Mouse (Mus musculus) urinary bladder, postnatal 0 days (tissue): ENCODE results near the gene Tjap1. TPM values are rescaled to one million over a fixed set of nuclear protein-coding genes. Genes with fewer than 3 reads are reported as not detected.

Source experiments
- microRNA counts: library from miRNA; unstranded; fragments of <30 nt; microRNA quantifications from one replicate; lab custom pipeline; 2016
- microRNA-seq: library from miRNA; unstranded; fragments of <30 nt; microRNA quantifications from one replicate; pipeline ENCODE4, GENCODE M21; 2016
- polyA plus RNA-seq: library from polyadenylated mRNA; unstranded; fragments of >200 nt; fragmentation: Nextera tagmentation; extraction: Ambion mirVana; gene quantifications from 2 replicates; pipeline ENCODE4 v1.2.1, GENCODE M21; 2015

The Tjap1 gene
- polyA plus RNA-seq: 27.2 and 28.3 TPM in 2 replicates

GRCm38 (mm10) chr17:46282483-46283123 lies at the start of gene Tjap1:
Gene Tjap1 (minus strand): TSS chr17:46283026.

DNA sequence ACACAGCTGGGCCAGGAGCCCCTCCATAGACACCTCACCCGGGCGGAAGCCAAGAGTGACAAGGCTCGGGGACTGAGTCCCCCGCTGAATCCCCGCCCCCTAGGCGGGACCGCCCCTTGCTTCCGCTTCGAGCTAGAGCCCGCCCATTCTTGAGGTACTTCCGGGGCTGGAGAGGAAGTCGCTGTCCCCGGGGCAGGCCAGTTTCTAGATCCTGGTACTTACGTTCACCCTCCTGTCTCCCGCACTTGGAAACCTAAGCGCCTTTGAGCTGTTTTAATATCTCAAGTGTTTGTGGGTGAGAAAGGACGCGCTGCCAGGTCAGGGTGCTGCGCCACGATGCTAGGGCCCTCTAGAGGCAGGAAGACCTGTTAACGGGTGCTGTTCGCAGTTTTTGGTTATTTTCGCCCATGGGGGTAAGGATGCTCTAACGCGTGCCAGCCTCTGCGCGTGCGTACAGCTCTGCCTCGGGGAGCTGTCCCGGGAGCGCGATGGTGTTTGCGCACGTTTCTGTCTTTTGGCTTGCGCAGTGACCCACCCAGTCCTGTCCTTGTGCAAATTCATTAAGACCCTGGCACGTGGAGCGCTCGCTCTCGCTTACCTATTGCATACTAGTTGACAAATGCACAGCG lies 45.2 kb upstream of the Tjap1 start, which contains the start of gene Abcc10:
TSS of gene Abcc10 (minus strand) at position 447 of the 629 bp plus-strand sequence.

DNA sequence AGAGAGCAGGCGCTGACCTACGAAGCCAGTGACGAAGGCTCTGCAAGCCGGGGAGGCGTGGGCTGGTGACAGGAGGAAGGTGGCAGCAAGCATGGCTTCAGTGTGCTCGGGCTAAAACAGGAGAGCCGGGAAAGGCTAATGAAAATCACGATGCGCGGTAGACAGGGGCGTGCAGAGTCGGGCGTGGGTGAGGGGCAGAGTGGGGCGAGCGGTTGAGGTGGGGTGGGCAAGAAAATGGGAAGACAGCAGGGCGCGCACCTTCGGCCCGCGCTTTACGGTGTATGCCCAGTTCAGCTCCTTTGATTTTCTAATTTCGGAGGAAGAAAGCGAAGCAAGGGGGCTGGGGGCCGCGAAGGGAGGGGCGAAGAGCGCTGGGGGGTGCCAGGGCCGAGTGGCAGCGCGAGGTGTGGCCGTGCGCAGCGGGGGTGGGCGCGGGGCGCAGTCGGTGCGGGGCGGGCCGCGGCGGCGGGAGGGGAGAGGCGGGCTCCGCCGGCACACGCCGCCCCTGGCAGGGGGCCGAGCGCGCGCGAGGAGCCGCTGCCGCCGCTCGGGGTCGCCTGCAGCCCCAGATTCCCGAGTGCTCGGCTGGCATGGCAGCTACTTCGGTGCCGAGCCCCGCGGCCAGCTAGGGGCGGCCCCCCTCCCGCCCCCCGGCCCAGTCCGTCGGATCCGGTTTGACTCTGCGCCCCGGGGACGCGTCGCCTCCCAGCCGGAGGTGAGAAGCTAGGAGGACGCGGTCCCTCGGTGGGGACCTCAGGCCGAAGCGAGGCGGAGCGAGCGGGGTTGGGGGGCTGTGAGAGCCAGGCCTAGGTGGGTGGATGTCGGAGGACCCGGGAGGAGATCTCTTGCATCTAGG lies 14.8 kb upstream of the Tjap1 start, which contains the start of gene Dlk2:
TSS of gene Dlk2 (plus strand) at position 58 of the 856 bp plus-strand sequence.

DNA sequence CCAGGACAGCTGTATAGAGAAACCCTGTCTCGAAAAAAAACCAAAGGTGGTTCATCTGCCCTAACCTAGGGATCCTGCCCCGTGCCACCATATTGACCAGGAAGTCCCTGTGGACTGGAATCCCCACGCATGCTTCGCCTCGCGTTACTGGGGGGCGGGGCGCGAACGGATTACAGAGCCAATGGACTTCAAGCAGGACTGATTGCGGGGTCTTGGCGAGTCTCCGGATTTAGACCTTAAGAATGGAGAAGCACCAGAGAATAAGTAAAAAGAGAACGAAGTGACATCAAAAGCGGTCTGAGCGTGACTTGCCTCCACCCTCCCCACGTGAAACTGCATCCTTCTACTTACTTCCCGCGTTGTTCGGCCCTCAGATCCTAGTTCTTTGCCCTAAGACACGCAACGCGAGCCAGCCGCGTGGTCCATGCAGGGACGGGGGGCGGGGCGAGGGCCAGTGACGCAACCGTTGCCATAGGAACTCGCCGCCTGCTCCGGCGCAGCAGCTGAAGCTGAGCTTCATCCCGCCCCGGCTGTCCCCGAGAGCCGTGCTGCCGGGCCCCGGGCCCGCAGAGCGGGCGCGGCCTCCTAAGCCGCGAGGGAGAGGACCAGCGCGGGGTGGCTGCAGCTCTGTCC lies 29.3 kb downstream of the Tjap1 start, which contains the start of gene Lrrc73:
TSS of gene Lrrc73 (plus strand) at position 80 of the 633 bp plus-strand sequence.

DNA sequence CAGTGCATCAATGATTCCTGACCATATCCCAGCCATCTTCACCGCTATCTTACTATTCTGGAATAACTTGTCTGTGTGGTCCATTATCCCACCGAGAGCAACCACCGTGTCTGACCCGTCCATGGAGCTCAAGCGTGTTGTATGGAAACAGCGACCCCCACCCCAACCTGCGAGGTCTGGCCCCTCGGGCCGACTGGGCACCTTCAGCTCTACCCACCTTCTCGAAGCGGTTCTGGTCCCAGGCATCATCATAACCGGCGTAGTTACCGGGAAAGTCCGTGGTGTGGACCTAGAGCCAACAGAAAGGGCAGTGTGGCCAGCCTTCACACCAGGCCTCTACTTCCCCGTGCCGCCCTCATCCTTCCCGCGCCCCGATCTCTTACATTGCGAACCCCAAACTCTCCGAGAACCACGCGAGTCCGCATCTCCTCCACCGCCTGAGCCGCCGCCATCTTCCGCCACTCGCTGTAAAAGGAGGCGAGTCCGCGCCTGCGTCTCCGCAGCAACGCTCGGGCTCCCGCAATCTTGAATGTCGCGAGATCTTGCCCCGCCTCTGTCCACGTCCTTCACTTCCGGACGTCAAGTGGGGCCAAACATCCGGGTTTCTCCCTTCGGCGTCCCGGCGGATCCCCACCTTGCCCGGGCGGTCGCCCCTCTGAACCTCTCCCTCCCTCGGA lies 35.2 kb downstream of the Tjap1 start, which contains the start of the genes Polr1c and Yipf3:
TSS of gene Polr1c (minus strand) at position 543 of the 677 bp plus-strand sequence.
TSS of gene Yipf3 (plus strand) at position 569 of the 677 bp plus-strand sequence.

MicroRNA genes within 50 kb of the gene (microRNA counts, 519-probe panel; counts per million panel counts)
- microRNA mmu-miR-693-3p (lab: Ali Mortazavi, UCI): not detected
- microRNA mmu-miR-693-5p (lab: Ali Mortazavi, UCI): not detected

Small RNA genes within 50 kb of the gene (microRNA-seq; reads per million reads assigned to microRNA genes)
- gene Mir693: not detected

Other genes starting within 250 kb of the Tjap1 start
- 73.0 and 78.2 TPM in 2 replicates for gene Mrps18a, start 172.0 kb downstream of the Tjap1 start, polyA plus RNA-seq
- 4.6 and 4.9 TPM in 2 replicates for gene Rsph9, start 138.8 kb downstream of the Tjap1 start, polyA plus RNA-seq
- 18.7 and 20.4 TPM in 2 replicates for gene Mad2l1bp, start 129.5 kb downstream of the Tjap1 start, polyA plus RNA-seq
- 13.4 and 15.1 TPM in 2 replicates for gene Gtpbp2, start 122.0 kb downstream of the Tjap1 start, polyA plus RNA-seq
- gene Polh, start 80.4 kb downstream of the Tjap1 start, polyA plus RNA-seq: 7.7 and 11.9 TPM in 2 replicates
- 13.0 and 15.6 TPM in 2 replicates for gene Xpo5, start 80.2 kb downstream of the Tjap1 start, polyA plus RNA-seq
- 39.0 TPM in 2 replicates for gene Polr1c, start 35.0 kb downstream of the Tjap1 start, polyA plus RNA-seq
- gene Yipf3, start 34.9 kb downstream of the Tjap1 start, polyA plus RNA-seq: 109 and 124 TPM in 2 replicates
- 0.43 and 0.46 TPM in 2 replicates for gene Lrrc73, start 29.5 kb downstream of the Tjap1 start, polyA plus RNA-seq
- gene Dlk2, start 14.4 kb upstream of the Tjap1 start, polyA plus RNA-seq: 15.5 and 16.6 TPM in 2 replicates
- 3.4 and 4.0 TPM in 2 replicates for gene Abcc10, start 45.3 kb upstream of the Tjap1 start, polyA plus RNA-seq
- gene Zfp318, start 100.7 kb upstream of the Tjap1 start, polyA plus RNA-seq: 5.7 and 6.6 TPM in 2 replicates
- not detected in 2 replicates for gene Crip3, start 145.9 kb upstream of the Tjap1 start, polyA plus RNA-seq
- gene Slc22a7, start 155.4 kb upstream of the Tjap1 start, polyA plus RNA-seq: not detected in 2 replicates
- gene Ttbk1, start 204.6 kb upstream of the Tjap1 start, polyA plus RNA-seq: 0.02 TPM in 2 replicates
- 17.5 and 18.0 TPM in 2 replicates for gene Dnph1, start 213.7 kb upstream of the Tjap1 start, polyA plus RNA-seq